Mouse (Mus musculus): ENCODE results near the gene Nxpe4.

The Nxpe4 gene

DNA sequence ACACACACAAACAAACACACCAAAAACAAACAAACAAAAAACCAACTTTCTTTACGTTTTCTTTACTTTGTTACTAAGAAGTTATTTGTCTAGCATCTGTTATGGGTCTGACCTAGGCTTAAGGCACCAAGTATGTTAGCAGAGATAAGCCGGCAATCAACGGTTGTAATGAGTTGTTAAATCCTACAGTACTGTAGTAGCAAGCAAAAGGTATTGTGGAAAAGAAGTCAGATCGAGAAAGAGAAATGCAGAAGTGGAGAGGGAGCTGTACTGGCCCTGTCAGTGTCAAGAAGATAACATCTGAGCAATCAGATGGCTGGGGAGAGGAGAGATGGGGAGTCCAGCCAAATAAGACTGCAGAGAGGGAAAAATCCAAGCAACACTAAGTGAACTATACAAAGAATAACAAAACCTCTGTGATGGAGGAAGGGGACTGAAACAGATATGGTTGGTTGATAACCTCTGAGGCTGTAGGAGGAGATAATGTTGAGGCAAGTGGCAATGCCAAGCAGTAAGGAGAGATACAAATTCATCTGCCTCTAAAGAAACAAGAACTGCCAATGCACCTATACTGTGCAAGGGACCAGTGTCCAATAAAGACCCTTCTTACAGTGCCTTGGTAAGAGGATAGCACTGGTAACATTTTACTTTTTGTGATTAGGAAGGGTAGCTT, 177.1 kb downstream of the Nxpe4 start:
- DNase-seq, result no peak

DNA sequence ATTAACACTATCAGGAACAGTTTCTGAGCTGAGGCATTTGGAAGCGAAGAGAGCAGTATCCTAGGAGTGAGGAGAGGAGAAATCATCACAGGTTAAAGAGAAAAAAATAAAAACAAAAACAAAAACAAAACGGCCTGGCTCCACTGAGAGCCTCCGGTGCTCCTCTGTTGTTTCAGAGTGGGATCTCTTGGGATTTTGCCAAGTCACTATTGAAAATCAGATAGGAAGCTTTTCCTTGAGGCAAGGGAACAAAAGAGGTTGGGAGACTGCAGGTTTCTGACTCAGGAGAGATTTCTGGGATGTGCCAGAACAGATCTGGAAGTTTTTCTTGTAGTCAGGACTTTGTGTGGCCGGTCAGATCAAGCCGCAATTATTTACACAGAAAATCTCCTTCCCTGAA, 177.7 kb downstream of the Nxpe4 start:
- no peak for DNase-seq

DNA sequence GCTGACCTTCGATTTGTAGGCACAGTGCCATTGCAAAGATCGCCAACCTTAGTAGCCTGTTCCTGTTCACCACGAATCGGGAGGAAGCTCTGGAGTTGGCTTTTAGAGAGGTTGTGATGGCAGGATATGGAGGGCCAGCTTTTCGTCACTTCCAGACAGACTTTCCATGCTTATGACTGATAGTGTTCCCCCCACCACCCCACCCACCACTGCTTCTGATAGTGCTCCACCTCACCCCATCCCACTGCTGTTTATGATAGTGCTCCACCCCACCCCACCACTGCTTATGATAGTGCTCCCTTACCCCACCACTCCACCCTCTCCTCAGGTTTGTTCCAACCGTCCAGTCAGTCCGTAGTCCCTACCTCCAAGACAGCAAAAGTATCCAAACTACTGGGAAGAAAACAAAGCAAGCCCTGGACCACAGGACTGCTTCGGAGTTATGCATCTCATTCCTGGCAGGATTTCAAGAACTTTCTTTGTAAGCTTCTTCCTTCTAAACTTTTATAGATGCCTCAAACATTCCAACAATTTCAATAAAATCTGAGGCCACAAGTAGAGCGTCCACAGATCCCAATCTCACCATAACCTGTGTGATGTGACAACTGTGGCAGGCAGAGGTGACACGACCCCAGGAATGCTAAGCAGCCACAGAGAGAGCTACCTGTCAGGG, 179.0 kb downstream of the Nxpe4 start:
- DNase-seq, result no peak

DNA sequence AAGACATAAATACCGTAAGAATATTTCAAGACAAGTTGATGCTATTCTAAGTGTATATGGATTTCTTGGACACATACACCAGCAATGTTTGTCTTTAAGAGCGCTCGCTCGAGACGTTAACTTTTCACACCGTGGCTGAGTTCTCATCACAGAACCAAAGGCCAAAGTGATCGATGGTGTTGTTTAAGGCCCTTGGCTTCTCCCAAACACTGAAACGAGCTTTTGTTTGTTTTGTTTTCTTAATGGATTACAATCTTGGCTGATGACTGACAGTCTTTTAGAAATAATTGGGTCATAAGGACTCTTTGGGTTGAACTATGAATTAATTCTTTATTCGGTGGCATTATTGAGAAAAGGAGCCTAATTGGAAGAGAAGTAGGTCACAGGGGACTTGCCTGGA, 183.6 kb downstream of the Nxpe4 start:
- no peak for DNase-seq

DNA sequence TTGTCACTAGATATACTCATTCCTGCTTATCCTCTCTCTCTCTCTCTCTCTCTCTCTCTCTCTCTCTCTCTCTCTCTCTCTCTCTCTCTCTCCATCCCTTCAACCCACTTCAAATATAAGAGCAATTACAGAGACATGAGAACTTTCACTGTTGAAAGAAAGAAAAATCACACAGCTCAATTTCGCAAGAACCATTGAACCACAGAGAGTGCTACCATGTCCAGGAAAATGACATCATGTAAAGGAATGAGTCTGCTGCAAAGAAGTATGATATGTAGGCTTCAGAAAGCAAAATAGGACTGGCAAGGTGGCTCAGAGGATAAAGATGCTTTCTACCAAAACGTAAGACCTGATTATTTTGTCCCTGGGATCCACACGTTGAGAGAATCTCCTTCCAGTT, 184.0 kb downstream of the Nxpe4 start:
- no peak for DNase-seq

DNA sequence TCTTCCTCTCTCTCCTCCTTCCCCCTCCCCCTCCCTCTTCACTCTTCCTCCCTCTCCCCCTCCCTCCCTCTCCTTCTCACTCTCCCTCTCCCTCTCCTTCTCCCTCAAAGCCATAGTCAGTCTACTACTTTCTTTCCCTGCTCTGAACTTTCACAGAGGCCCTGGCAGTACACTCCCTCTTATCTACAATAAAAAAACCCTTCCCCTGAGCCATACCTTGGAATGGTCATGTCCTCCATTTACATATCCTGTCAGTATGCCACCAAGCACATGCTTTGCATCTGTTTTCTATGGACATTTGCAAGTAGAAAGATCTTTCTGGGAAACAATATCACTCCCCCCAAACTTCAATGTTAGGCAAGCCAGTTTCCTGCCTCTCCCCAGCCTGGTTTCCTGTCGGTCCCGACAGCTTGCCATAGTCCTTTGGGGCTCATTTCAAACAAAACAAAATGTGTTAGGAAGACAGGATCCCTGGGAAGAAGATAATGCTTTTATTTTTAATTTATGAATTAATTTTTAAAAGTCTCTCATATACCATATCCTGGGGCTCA, 191.4 kb downstream of the Nxpe4 start, which contains the start of gene Nxpe2:
Gene Nxpe2, minus strand, starts transcription at position 307 of the 551 bp plus-strand sequence.
- DNase-seq, result peak in 1 of 2 experiments; percentile 12

DNA sequence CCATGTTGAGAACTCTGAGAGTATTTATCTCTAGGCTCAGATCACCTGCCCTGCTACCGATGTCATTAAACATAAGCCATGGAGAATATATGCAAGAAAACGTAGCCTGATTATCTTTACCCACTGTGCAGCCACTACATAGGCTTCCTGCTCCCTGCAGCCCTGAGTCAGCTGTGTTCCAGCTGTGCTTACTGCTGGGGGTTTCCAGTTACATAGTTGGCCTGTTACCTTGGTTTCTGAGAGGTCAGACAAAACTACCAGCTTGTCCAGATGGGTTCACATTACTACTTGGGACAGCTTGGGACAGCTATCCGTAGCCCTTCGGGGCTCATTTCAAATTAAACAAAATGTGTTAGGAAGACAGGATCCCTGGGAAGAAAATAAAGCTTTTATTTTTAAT, 192.3 kb downstream of the Nxpe4 start:
- DNase-seq, result no peak

DNA sequence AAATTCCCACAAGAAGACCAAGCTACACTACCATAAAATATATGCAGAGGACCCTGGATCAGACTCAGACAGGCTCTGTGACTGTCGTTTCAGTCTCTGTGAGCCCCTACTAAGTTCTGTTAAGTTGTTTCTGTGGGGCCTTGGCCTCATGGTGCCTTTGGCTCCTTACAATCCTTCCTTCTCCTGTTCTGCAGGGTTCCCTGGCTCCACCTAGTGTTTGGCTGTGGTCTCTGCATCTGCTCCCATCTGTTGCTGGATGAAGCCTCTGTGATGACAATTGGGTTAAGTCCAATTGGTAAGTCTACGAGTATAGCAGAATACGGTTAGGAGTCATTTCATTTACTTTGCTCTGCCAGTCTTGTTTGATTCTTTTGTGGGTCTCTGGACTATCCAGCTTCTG, 193.0 kb downstream of the Nxpe4 start:
- DNase-seq, result peak; percentile 72 to 78

DNA sequence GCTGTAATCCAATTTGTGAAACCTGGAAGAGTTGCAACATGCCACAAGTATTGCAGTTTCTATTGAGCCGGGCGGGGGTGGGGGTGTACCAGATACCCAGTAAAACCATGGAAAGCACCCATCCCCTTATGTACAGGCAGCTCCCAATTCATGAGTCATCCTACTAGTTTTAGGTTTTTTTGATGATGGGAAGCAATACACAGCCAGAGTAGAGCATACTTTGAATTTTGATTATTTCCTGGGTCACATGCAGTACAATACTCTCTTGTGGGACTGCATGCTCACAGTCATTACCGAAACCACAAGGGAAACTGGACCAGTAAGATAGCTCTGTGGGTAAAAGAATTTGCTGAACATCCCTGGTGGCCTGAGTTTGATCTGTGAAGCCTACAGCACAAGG, 195.3 kb downstream of the Nxpe4 start:
- no peak for DNase-seq

DNA sequence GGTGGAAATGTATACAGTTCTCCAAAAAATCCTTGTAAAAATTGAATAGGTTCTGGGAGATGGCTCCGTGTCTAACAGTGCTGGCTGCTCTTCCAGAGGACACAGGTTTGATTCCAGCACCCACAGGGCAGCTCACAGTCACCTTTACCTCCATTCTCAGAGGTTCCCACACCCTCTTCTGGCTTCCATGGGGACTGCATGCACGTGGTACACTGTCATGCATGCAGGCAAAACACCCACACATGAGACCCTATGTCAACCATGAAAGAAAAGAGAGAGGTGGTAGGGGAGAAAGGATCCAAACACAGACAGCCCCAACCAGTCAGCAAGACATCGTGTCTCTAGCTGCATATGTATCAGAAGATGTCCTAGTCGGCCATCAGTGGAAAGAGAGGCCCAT, 199.0 kb downstream of the Nxpe4 start:
- DNase-seq, result no peak

DNA sequence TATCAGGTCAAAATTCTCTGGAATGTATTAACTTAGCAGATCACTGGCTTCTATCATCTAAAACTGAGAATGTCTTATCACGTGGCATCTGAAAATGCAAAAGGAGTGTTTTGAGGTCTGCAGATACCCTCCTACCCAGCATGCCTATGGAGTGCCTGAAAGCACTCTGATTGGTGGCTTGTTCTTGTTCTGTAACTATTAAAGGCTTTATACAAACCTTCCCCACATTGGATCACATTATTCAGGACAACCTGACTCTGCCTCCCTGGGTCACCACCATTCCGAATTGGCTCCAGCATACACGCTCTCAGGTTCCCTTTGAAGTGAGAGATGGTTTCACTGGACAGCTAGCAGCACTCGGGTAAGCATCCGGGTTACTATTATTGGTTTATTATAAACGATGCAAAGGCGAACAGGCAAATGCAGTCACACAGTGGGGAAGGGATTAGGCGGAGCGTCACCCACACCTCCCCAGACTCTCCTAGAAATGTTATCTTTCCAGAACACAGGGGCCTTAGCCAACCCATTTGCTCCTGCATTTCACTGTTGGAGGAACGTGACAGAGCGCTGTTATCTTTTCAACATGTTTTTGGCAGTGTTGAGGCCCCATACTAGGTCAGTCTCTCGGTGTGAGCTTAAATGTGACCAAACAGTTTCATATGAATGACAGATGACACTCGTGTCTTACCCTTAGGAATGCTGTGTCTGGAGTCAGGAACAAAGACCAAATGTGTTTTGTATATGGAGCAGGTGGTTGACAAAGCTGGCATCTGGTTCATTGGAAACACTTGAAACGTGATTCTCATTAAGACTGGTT, 200.2 kb downstream of the Nxpe4 start:
- DNase-seq, result no peak

DNA sequence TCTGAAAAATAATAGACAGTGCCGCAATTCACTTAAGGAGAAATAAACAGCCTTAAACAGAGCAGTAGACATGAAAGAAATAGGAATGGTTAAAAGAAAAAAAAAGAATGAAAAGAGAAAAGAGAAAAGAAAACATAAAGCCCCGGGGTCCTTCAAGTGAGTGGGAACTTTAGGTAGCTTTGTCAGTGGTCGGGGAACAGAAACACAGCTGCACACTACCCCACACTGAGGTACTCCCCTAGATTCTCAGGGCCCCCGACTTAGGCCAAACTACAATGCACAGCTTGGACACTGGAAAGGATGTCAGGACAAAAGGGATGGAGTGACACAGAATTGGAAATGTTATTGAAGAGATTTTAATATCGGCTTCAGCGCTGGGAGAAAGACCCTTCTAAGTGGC, 200.9 kb downstream of the Nxpe4 start:
- no peak for DNase-seq

DNA sequence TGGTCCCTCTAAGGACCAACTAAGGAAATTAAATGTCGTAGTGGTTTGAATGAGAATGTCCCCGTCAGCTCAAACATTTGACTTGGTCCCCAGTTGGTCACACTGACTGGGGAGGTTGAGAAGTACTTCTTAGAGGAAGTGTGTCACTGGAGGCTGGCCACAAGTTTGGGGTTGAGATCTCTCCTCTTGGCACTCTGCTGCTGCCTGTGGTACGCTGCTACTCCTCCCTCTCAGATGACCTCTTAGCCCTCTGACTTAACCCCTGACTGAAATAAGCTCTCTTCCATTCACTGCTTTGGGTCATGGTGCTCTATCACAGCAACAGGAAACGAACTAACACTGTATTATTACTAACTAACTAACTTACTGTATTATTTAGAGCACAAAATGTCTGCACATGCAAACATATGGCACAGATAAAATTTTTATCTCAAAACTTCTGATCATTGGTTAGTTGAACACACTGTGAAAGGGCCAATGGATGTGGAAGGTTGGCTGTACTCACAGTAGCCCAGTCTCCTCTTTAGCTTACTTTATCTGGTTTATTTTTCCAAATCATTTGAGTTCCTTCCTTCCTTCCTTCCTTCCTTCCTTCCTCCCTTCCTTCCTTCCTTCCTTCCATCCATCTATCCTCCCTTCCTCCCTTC, 211.5 kb downstream of the Nxpe4 start:
- no peak for DNase-seq

DNA sequence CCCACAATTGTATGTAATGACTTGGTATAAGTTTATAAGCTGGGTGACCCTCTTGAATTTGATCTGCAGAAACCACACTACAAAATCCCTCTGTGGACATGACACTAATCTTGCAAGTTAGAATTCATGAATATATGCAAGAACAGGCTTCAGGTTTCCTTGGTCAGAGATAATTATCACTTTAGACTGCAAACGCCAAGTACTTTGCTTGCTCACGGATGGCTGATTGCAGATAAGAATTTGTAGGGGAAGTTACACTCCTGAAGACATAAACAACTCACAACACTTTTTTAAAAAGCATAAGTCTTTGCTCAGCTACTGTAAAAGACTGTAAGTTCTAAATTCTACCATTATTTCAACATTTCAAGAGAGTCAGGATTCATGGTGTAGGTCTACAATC, 212.5 kb downstream of the Nxpe4 start:
- no peak for DNase-seq

DNA sequence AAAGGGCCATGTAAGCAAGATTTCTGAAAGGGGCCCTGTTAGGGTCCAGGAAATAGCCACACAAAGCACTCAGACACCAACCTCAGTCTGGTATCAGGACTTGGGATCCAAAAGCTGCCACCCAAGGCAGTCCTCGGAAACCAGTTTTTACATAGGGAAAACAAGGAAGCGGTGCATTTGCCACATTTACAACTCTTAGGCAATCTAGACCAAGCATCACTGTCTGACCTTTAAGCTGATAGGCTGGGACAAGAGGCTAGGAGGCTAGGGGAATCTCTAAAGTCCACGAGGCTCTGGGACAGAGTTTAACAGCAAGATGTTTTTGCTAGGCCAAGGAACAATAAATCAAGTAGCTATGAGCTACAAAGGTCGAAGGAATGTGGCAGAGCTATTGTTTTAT, 226.6 kb downstream of the Nxpe4 start:
- DNase-seq, result no peak

DNA sequence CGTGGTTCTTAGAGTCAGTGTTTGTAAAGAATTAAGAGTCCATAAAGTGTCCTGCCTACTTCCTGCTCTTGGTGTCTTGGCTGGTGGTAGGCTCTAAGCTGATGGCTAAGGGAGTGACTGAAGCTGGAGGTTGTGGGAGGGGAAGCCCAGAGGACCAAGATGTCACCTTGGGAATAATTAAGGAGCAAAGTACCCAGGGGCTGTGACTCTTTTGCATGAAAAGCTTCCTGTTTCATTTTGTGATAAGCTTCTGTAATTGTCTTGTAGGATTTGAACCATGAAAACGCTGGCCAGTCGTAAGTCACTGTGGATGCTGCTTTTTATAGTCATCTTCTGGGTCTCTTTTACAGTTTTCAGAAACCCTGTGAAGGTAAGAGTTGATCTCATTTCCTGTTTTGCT, 228.2 kb downstream of the Nxpe4 start:
- DNase-seq, result no peak

DNA sequence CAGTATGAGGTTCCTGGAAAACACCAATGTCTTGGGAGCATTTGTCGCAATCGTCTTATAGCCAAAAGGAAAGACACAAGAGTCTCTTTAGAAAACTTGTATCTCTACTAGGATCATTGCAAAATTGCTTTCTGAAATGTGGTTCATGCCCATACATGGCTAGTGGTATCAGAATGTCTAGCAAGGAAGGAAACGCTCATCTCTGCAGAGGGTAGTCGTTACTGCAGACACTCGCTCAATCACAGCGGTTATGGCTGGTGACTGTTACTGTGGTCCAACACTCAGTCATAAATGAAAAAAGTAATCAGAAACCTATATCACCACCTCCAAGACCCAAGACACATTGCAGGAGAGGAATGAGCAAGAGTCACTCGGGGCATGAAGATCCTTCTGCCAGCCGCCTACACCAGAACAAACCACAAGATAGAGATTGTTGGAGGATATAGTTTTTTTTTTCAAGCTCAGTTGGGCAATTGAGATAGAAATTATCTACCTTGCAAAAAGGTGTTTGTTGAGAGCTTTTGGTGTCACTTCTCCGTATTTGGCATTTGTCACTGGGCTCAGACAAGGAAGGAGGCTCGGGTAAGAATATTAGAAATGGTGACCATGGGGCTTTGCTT, 241.9 kb downstream of the Nxpe4 start:
- no peak for DNase-seq

DNA sequence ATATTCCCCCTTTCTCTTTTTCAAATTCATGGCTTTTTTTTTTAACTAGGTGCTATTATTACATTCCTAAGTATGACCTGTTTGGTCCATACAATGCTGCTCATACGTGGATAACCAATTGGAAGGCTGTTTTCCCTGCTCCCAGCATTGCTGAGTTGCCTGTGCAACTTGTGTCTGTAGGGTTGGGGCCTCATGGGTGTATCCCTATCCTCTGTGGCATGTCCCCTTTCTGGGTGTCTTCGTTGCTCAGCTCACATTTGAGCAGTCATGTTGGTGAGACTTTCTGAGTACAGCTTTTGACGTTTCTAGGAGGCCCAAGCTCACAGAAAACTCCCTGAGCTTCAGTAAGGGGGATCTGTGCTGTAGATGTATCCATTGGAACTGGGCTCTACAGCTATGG, 242.9 kb downstream of the Nxpe4 start:
- DNase-seq, result no peak

DNA sequence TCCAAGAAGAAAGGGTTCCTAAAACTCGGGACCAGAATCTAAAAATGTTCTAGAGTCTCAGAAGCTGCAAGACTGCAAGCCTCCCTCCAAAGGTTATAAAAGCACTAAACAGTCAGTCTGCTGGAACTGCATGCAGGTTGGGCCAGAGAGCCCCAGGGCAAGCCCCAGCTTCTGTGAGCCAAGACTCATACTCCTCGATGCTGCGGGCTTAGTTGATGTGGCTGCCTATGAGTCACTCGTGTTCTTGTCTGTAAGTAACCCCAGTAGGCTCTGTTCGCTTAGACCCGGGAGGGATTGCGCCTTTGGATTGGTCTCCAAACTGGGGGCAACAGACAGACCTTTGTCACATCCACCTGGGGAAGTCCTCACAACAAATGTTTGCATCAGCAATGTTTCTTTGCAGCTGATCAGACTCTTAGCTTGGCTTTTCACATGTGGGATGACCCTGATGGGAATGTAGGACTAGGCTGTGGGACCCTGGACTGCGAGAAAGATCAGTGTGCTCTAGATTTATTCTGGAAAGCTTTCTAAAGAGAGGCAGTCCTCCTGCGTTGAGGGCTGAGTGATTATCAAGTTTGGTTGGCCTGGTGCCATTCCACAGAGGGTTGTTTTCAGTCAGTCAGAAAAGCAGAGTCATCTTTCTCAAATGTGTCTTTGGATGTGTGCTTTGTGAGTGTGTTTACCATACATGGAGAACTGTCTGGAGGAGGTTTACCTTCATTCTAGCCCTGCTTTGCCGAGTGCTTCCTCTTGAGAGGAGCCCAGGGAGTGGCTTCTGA, 245.9 kb downstream of the Nxpe4 start:
- DNase-seq, result no peak

DNA sequence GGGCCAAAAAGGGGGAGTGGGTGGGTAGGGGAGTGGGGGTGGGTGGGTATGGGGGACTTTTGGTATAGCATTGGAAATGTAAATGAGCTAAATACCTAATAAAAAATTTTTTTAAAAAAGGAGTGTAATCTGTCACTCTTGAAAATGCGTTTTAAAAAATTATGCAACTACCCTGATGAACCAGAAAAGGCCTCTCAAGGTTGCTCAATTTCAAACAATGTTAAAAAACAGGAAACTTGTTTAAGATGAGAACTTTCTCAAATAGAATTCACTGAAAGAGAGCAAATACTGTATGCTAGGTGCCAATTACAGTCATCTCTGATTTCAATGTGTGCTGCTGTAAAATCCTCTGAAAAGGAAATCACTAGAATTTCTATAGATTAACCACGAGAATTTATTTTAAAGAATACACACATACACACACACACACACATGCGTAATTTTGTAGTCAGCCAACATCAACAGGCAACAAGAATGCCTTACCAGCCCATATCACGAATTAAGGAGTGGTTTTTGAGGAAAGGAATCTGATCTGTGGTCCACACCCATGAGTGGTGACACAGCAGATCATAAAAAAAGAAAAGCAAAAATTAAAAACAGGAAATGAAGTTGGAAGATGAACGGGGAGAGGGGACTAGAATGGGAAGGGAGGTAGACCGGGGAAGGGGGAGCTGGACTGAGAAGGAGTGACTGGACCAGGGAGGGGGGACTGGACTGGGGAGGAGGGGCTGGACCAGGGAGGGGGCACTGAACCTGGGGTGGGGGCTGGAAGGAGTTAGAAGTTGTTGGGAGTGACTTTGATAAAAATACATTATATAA, 248.6 kb downstream of the Nxpe4 start:
- no peak for DNase-seq

DNA sequence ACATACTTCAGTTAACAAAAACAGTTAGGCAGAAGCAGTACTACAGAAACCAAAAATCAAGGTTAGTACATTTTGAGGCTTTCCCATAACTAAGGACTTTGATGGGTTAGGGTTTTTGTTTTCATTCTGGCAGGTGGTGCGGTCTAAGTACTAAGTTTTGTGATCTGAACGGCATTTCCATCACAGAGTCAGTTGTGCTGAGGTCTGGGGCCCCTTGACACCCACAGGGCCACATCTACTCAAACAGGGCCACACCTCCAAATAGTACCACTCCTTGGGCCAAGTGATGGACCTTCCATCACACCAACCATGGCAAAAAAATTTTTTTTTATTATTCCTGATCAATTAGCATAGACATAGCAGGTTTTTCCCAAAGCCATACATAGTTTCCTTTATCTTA, 251.8 kb downstream of the Nxpe4 start:
- DNase-seq, result no peak
